Mouse (Mus musculus) kidney, adult 8-10 months (tissue): Measurements from ENCODE around the gene Nr1h4.

ENCODE experiments used
- DNase-seq, 2 experiments: peaks; one replicate each; pipeline ENCODE4 v3.0.0; 2022

The Nr1h4 gene

DNA sequence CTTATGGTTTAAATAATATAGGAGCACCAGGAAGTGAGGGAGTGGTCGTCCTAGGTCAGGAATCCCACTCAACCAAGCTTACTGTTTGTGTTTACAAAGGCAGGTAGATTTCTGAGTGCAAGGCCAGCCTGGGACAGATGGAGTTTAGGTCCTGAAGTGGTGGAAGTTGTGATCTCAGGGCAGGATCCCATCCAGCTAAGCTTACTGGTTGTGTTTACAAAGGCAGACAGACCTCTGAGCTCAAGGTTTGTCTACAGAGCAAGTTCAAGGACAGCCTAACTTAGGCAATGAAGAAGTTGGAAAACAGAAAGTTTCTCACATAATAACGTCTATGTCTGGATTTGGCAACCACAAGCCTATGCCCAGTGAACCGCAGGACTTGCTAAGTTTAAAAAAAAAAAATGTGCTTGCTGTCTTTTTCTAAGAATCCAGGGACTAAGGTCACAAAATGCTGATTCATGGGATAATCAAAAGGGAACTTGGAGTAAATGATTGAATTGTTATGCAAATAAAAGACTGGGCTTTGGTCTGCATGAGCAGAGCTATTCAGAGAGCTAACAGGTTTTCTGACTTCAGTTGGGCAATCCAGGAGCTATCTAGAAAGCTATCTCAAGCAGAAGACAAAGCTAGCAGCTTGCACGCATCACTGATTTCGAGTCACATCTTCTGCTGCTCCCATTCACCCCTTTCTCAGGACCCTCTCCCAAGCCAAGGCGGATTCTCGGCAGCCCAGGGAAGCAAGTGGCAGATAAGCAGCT lies 62.6 kb downstream of the Nr1h4 start:
- peak; percentile 53 to 76 for DNase-seq

GRCm38 (mm10) chr10:89464760-89465405 lies 68.5 kb downstream of the Nr1h4 start:
- peak in 1 of 2 experiments; percentile 39 for DNase-seq

DNA sequence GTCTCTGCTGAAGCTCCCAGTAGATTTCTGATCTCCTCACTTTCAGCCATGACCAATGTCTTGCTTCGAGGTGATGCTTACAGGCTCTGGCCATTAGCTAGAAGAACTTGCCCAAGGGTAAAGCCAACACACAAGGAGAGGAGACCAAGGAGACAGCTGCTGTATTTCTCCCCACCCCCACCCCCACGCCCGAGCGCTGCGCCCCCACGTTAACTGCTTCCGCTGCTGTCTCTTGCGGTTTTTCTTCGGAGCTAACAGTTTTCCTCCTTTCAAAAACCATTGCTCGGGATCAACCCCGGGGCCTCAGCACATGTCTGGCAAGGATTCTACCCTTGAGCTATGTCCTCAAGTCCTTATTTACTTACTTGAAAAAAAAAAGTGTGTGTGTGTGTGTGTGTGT lies 70.5 kb downstream of the Nr1h4 start:
- DNase-seq = no peak

DNA sequence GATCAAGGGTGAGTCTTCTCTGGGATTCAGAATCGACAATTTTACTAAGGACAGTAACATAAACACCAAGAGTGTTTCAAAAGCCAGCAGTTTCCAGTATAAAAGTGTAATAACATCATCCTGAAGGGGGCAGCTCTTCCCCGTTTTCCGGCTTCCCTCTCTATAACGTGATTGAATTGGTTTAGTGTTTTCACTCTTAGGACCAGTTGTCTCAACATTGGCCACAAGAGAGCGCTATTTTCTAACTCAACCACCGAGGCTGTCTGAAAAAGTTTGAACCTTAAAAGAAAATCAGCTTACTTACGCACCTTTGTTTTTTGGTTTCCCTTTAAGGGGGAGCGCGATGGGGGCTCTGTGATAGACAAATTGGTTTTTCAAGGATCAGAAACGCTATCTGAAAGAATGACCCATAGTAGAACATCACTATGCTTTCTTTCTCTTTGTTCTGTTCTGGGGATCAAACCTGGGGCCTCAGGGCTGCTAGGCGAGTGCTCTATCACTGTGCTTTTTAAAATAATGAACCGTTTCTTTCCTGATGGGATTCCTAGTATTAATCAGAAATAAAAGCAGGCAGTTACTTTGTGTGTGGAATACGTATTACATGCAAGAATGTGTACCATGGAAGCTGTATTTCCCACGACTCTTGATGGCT lies 71.4 kb downstream of the Nr1h4 start:
- DNase-seq = peak; percentile 68 to 79

- DNase-seq = no peak
Measured at GRCm38 (mm10) chr10:89460972-89461371, 72.4 kb downstream of the Nr1h4 start.

GRCm38 (mm10) chr10:89458770-89459169 lies 74.6 kb downstream of the Nr1h4 start:
- peak; percentile 42 to 51 for DNase-seq

- no peak for DNase-seq
Measured at GRCm38 (mm10) chr10:89453794-89454193, 79.6 kb downstream of the Nr1h4 start.

GRCm38 (mm10) chr10:89453068-89453641 lies 80.2 kb downstream of the Nr1h4 start:
- DNase-seq = no peak

- no peak for DNase-seq
Measured at GRCm38 (mm10) chr10:89450411-89450810, 83.0 kb downstream of the Nr1h4 start.

DNA sequence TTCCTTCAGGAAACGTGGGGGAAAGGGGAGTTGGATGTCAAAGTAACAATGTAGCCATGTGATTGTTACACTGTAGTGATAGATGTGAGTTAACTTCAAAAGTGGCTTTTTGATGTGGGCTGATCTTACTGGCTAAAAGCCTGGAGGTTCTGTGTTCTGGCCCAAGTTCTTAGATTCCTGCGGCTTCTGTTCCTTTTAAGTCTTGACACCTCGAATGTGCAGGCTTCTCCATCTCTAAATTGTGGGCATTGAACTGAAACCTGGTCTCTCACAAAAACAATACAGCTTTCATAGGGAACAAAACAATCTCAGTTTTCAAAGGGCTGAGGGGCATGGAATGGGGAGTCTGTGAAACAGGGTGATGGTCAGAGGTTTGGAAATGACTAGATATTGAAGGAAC lies 89.0 kb downstream of the Nr1h4 start:
- DNase-seq = no peak

DNA sequence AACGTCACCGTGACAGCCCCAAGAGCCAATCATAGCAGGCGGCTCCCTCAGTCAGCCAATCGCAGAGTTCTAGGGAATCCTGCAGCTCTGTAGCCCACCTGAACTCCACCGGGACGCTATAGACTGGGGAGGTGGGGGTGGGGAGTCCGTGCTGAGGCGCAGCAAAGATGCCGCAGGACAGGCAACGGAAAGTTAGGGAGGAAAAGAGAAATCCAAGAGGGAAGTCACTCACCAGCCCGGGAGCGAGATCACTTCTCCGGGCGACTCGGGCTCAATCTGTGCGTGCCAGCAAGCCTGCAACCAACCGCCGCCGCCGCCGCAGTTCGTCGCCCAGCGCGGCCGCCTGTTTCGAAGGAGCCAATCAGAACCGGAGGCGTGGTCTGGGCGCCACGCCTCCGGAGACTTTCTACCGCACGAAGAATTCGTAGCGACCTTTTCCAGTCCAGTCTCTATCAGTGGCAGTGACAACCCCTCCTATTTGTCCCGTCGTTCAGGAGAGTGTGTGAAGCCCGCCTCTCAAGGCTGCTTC lies 89.7 kb downstream of the Nr1h4 start, which contains the start of gene Gas2l3:
Gene Gas2l3, minus strand, starts transcription at position 345 of the 529 bp plus-strand sequence.
- peak; percentile 74 to 85 for DNase-seq

DNA sequence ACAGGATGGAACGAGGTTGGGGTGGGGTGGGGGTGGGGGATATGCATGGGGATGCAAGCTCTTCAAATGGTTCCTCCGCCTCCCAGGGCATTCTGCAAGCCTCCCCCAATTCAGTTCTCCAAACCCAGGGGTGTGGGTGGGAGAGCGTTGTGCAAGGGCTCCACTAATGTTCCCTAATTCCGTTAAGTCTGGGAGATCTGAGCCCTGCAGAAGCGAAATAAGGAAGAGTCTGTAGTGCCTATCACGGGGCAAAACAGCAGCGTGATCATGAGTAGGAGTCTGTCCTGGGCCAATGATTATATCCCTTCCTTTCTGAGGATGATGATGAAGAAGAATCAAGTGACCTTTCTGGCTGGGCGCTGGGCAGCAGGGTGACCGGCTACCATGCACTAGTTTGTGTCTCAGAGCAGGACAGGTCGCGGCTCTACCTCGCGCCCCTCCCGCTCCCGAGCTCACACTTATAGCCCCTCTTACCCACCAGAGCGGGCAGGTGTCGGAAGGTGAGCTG lies 90.2 kb downstream of the Nr1h4 start:
- no peak for DNase-seq

DNA sequence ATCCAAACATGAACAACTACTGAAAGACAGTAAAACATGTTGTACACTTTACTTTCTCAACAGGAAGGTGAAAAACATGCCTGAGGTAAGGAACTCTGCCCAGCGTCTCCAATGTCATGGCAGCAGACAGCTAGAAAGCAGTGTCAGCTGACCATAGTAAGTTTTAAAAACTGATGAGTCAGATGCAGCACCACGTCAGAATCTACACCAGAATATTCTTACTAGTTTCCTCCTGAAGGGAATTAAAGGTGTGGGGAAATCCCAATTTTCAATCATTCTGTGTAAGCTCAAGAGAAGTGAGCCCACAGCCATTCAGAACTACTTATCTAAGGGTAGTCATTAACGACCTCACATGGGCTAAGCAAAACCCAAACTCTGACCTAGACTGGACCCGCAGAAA lies 90.7 kb downstream of the Nr1h4 start:
- no peak for DNase-seq

- no peak for DNase-seq
Measured at GRCm38 (mm10) chr10:89441961-89442360, 91.4 kb downstream of the Nr1h4 start.

GRCm38 (mm10) chr10:89439380-89439779 lies 94.0 kb downstream of the Nr1h4 start:
- DNase-seq = no peak

GRCm38 (mm10) chr10:89437996-89438395 lies 95.4 kb downstream of the Nr1h4 start:
- DNase-seq = no peak

GRCm38 (mm10) chr10:89437472-89437871 lies 95.9 kb downstream of the Nr1h4 start:
- DNase-seq = no peak

DNA sequence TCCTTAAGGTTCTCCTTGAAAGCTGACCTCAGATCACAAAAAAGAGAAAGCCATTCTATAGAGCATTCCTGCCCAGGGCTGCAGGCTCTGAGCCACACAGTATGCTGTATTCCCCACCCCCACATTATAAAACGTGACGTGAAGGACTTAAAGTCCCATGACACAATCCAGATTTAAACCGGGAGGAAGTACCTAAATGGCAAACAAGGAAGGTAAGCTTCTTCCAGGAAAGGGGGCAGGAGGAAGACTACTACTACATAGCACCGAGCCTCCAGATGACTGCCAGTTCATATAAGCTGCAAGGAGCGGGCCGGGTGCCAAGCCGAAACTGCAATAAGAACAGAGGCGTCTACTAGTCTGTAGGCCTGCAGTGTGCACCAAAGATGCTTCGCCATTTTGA lies 97.5 kb downstream of the Nr1h4 start:
- DNase-seq = no peak

DNA sequence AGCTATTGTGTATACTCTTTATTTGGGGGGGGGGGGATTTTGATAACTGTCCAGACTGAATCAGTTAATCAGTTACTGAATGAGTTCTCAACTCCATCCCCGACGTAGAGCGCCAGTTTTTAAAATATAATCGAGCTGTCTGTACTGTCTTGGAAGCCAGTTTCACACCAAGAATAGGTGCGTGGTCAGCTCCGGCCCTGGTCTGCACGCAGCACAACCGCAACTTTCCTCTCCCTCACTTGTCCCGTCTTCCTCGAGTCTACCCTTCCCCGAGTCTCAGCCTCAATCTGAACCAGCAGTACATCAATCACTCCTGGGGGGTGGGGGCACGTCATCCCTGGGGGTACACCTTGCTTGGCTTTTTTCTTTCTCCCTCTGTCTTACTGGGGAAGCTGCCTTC lies 98.0 kb downstream of the Nr1h4 start:
- no peak for DNase-seq

DNA sequence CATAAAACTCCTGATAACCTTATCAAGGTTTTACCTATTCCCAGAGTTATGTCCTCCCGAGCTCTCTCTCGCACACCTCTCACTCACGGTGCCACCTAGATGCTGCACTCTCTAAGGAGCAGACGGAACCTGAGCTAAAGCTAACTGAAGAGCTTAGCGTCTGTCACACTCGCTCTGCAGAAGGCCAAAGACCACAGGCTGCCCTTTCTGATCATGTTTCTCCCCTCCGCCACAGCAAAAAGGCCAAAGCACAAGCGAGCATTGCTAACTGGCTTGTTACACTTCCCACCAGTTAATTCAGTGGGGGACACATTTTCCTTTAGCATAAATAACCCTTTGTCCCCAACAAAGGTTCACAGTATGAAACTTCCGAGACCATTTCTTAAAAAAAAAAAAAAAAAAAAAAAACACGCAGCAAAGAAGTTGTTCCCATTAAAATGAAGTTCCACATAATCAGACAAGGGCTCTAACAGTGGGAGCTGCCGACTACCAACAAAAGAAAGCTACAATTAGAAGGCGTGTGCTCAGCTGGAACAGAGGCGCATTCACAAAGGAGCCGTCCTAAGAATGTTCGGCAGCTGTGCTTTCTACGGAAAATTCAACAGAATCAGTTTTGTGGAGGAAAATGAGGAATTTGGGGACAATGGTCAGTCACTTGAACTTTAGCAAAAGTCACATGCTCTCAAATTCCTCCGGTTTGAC lies 98.7 kb downstream of the Nr1h4 start:
- no peak for DNase-seq

DNA sequence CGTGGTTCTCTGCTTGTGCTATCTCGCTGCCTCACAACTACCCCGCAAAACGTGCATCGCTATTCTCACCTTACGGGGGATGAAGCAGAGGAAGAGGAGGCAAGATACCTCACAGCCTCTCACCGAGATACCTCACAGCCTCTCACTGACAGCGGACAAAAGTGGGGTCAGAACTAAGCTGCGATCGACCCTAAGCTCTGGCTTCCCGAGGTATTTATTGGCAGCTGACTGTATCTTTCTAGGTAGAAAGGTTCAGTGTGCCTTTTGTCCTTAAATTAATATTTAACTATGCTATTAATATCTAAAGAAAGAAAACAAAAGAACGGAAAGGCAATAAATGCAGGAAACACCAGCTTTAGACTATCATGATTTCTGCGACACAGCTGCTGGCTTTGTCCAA lies 100.6 kb downstream of the Nr1h4 start:
- no peak for DNase-seq

DNA sequence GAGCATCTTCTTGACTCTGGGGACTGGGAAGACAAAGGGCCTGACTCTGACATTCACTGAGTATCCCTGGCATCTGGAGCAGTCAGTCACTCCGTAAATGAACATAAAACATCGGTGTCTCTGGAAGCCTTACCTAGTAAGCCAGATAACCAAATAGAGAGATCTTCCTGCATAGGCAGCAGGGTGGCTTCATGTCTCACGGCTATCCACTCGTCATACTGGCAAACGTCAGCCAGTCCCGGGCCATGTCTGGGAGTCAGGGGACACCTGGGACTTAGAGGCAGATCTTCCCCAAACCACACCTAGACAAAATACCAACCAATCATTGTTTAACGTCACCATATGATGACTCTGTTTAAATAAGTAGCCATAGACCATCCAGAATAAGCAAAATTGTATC lies 102.6 kb downstream of the Nr1h4 start:
- DNase-seq = no peak
